Mouse (Mus musculus) G1E-ER4 (cell line): ENCODE data around the gene Gap43. TPM values are rescaled to one million over a fixed set of nuclear protein-coding genes. Genes with fewer than 3 reads are reported as not detected.

Experiments
- GATA1 ChIP-seq: IDR thresholded peaks from one replicate; pipeline ENCODE4 v1.8.0; 2012; ENCODE audit warnings: low read length, inconsistent platforms
- polyA plus RNA-seq: library from polyadenylated mRNA; stranded (reverse); fragments of >175 nt; gene quantifications from 2 replicates; pipeline ENCODE4 v1.2.3, GENCODE M21; 2012

The Gap43 gene
- polyA plus RNA-seq, 1 experiment: not detected

DNA sequence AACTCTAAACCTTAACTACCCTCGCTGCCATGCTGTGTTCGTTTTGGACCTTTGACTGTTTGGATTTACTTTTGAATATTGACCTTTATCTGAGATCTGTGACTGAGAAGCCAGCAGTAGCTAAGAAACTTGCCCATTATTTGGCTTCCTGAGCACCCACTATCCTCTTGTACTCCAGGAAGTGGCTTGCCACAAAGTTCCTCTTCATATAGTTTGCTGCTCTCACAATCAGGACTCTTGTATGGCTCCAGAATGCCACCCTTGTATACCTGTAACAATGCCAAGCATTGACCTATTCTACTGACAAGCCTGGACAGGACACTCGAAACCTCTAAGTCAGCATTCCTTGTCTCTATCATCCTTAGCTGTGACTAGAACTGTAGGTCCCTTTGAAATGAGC is 75.3 kb downstream of the Gap43 start:
- no peak for TF ChIP-seq GATA1

- no peak for TF ChIP-seq GATA1
Observed at GRCm38 (mm10) chr16:42262935-42263542, 77.4 kb downstream of the Gap43 start.

GRCm38 (mm10) chr16:42255693-42256092 is 84.8 kb downstream of the Gap43 start:
- TF ChIP-seq GATA1: no peak

- TF ChIP-seq GATA1: no peak
Observed at GRCm38 (mm10) chr16:42255222-42255621, 85.2 kb downstream of the Gap43 start.

DNA sequence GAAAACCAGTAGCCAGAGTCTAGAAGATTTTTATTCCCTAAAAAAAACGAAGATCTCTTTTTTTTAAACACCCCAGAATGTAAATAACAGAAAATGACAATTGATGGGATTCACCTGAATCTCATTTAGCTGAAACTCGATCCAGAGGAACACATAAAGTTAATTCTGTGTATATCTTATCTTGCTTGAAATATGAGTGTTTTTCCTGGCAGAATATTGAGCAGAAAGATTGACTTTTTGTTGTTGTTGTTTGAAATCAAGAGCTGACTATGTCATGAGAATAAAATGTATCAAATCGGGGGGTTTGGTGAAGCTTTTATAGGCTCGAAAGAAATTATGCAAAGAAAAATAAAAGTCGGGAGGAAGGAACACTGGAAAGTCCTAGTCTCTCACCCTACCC is 88.2 kb downstream of the Gap43 start:
- no peak for TF ChIP-seq GATA1

DNA sequence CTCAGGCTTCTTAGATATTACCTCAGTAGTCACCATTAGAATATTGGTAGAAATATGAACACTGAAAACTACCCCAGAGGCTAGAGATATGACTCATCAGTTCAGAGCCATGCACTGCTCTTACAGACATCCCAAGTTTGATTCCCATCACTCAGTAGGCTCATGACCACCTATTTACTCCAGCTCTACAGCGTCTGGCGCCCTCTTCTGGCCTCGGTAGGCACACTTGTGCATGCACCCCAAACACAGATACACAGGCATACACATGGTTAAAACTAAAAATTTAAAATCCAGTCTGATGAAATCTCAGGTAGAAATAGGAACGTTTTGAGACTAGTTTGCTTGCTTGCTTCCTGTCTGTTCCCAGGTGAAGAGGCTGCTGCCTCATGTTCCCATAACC is 109.1 kb downstream of the Gap43 start:
- TF ChIP-seq GATA1: no peak
